Mouse (Mus musculus) cerebellum, adult 2 months (tissue): ENCODE measurements at regions not wholly inside any gene's neighbourhood (a gene's known extent, or its start where the extent isn't known, plus 50 kb on each side); places are given as distances from the start of the nearest gene placed in this dataset.

Experiments used
- CTCF ChIP-seq: fragments of 200-500 bp; IDR thresholded peaks from 2 replicates; pipeline ENCODE4 v1.5.1; 2011; ENCODE audit warnings: low read depth, mild to moderate bottlenecking, control low read depth, low read length, moderate library complexity, borderline replicate concordance; ENCODE audit not compliant: insufficient read depth
- POLR2A ChIP-seq: fragments of 200-500 bp; IDR thresholded peaks from 2 replicates; pipeline ENCODE4 v1.6.1; 2011; ENCODE audit warnings: low read length, control low read depth, borderline replicate concordance; ENCODE audit not compliant: insufficient read depth

DNA sequence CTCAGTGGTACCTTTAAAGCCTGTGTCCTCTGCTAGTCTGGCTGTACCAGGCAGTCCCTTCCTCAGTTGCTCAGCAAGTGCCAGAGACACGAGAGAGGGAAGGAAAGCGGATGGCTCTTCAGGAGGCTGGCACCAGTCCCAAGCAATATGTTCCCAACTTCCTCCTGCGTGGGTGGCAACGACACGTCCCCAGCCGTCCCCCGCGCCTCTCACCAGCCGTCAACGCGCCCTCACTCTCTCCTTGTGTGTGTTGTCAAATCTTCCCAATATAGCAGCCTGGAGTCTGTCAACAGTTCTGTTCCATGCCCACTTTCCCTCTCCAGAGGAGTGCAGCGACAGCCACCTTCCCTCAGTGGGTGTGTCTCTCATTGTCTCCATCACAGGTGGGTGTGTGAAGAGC, 210.0 kb upstream of the Csf3r start:
- TF ChIP-seq CTCF (no peak), POLR2A (no peak)
